Mouse (Mus musculus) stomach, embryonic 15.5 days (tissue): ENCODE data around the gene D7Ertd443e. TPM values are rescaled to one million over a fixed set of nuclear protein-coding genes. Genes with fewer than 3 reads are reported as not detected.

Experiments used
- ATAC-seq: fragments of 200-750 bp; cut with Nextera tagmentation; 2 replicates; pipeline ENCODE4 v1.8.0; 2017; ENCODE audit warnings: low read depth, moderate number of reproducible peaks, moderate TSS enrichment; ENCODE audit not compliant: insufficient read depth, low FRiP score
- H3K27ac ChIP-seq: fragments of 300-500 bp; sonication (generic); 2 replicates; pipeline ENCODE4 v1.5.1; 2015; ENCODE audit warnings: mild to moderate bottlenecking, inconsistent platforms
- H3K27me3 ChIP-seq: fragments of 300-500 bp; sonication (generic); replicated peaks from 2 replicates; pipeline ENCODE4 v1.6.1; 2015; ENCODE audit warnings: inconsistent platforms
- H3K36me3 ChIP-seq: fragments of 300-500 bp; sonication (generic); 2 replicates; pipeline ENCODE4 v1.6.1; 2015; ENCODE audit warnings: inconsistent platforms
- H3K4me1 ChIP-seq: fragments of 300-500 bp; sonication (generic); 2 replicates; pipeline ENCODE4 v1.6.1; 2015; ENCODE audit warnings: inconsistent platforms
- H3K4me2 ChIP-seq: fragments of 300-500 bp; sonication (generic); 2 replicates; pipeline ENCODE4 v1.6.1; 2015; ENCODE audit warnings: mild to moderate bottlenecking, inconsistent platforms
- H3K4me3 ChIP-seq: fragments of 300-500 bp; sonication (generic); replicated peaks from 2 replicates; pipeline ENCODE4 v1.5.1; 2015; ENCODE audit warnings: inconsistent platforms
- H3K9ac ChIP-seq: fragments of 300-500 bp; sonication (generic); 2 replicates; pipeline ENCODE4 v1.6.1; 2015; ENCODE audit warnings: inconsistent platforms
- H3K9me3 ChIP-seq: fragments of 300-500 bp; sonication (generic); 2 replicates; pipeline ENCODE4 v1.6.1; 2016; ENCODE audit warnings: inconsistent platforms
- WGBS: fragments of 180-500 bp; shearing (Covaris S2); methylation state at CpG from one replicate; pipeline ENCODE4 v1.1.7; 2015; 5-methylcytosine and 5-hydroxymethylcytosine counted together
- polyA plus RNA-seq: library from polyadenylated mRNA; unstranded; fragments of >200 nt; fragmentation: Nextera tagmentation; extraction: Ambion mirVana; gene quantifications from 2 replicates; pipeline ENCODE4 v1.2.1, GENCODE M21; 2015

Gene D7Ertd443e
- polyA plus RNA-seq, result 0.06 TPM in 1 of 2 replicates, not detected in the other

GRCm38 (mm10) chr7:134385561-134385960 lies at the start of gene D7Ertd443e:
D7Ertd443e (minus strand) TSS chr7:134385661.
- no peaks in the 10 kb centered on the region for H3K36me3 ChIP-seq

GRCm38 (mm10) chr7:134431681-134432080 lies 46.2 kb upstream of the D7Ertd443e start:
- Histone ChIP-seq H3K9ac (no peak overlapping the region), H3K9me3 (no peaks in the 10 kb centered on the region), H3K4me3 (no peak overlapping the region), H3K4me2 (no peak overlapping the region), H3K36me3 (no peaks in the 10 kb centered on the region), H3K4me1 (no peaks in the 10 kb centered on the region), H3K27ac (no peak overlapping the region), H3K27me3 (no peaks in the 10 kb centered on the region)
- no peak for ATAC-seq
- WGBS, result 81% methylated on average over 3 of the region's 3 CpGs

More at GRCm38 (mm10) chr7:134385561-134385960, at the start of gene D7Ertd443e:
- H3K4me3 ChIP-seq, result no peak within 1 kb of the TSS
- no peak within 1 kb of the TSS for H3K9ac ChIP-seq
- H3K4me1 ChIP-seq, result 0 out of 2 replicates have a peak, but pooled peaks cover 4% of the 10 kb centered on the region
- 93% methylated on average over 5 of the region's 5 CpGs for WGBS
- no peak within 1 kb of the TSS for H3K4me2 ChIP-seq
- no peak for ATAC-seq
- no peaks in the 10 kb centered on the region for H3K27me3 ChIP-seq
- no peak within 1 kb of the TSS for H3K27ac ChIP-seq
- H3K9me3 ChIP-seq, result no peaks in the 10 kb centered on the region

- Histone ChIP-seq H3K4me1 (no peaks in the 10 kb centered on the region), H3K9ac (no peak overlapping the region), H3K36me3 (no peaks in the 10 kb centered on the region), H3K27me3 (no peaks in the 10 kb centered on the region), H3K4me2 (no peak overlapping the region), H3K9me3 (no peaks in the 10 kb centered on the region), H3K4me3 (no peak overlapping the region), H3K27ac (no peak overlapping the region)
- WGBS, result 80% methylated on average over 2 of the region's 2 CpGs
- ATAC-seq, result no peak
These were observed 43.2 kb upstream of the D7Ertd443e start for GRCm38 (mm10) chr7:134428676-134429075.

GRCm38 (mm10) chr7:134415014-134415413 lies 29.6 kb upstream of the D7Ertd443e start:
- 88% methylated on average over 9 of the region's 9 CpGs for WGBS
- Histone ChIP-seq H3K9me3 (no peaks in the 10 kb centered on the region), H3K4me3 (no peak overlapping the region), H3K36me3 (no peaks in the 10 kb centered on the region), H3K27ac (no peak overlapping the region), H3K4me2 (no peak overlapping the region), H3K4me1 (no peaks in the 10 kb centered on the region), H3K9ac (no peak overlapping the region), H3K27me3 (no peaks in the 10 kb centered on the region)
- ATAC-seq, result no peak

GRCm38 (mm10) chr7:134414005-134414690 lies 28.7 kb upstream of the D7Ertd443e start:
- Histone ChIP-seq H3K27ac (no peak overlapping the region), H3K4me2 (no peak overlapping the region), H3K36me3 (no peaks in the 10 kb centered on the region), H3K9me3 (no peaks in the 10 kb centered on the region), H3K4me1 (no peaks in the 10 kb centered on the region), H3K27me3 (no peaks in the 10 kb centered on the region), H3K9ac (no peak overlapping the region), H3K4me3 (no peak overlapping the region)
- 25% methylated on average over 14 of the region's 14 CpGs for WGBS
- ATAC-seq, result no peak

GRCm38 (mm10) chr7:134408641-134409040 lies 23.2 kb upstream of the D7Ertd443e start:
- H3K27me3 ChIP-seq, result no peaks in the 10 kb centered on the region
- H3K36me3 ChIP-seq, result no peaks in the 10 kb centered on the region
- H3K27ac ChIP-seq, result no peak overlapping the region
- no peaks in the 10 kb centered on the region for H3K4me1 ChIP-seq
- 82% methylated on average over 13 of the region's 13 CpGs for WGBS
- no peak overlapping the region for H3K4me2 ChIP-seq
- no peak overlapping the region for H3K9ac ChIP-seq
- H3K9me3 ChIP-seq, result no peaks in the 10 kb centered on the region
- ATAC-seq, result no peak
- H3K4me3 ChIP-seq, result no peak overlapping the region

- Histone ChIP-seq H3K9ac (no peak overlapping the region), H3K4me1 (no peaks in the 10 kb centered on the region), H3K36me3 (no peaks in the 10 kb centered on the region), H3K27ac (no peak overlapping the region), H3K9me3 (no peaks in the 10 kb centered on the region), H3K4me3 (no peak overlapping the region), H3K4me2 (no peak overlapping the region), H3K27me3 (no peaks in the 10 kb centered on the region)
- 84% methylated on average over 2 of the region's 2 CpGs for WGBS
- no peak for ATAC-seq
These were observed 15.3 kb upstream of the D7Ertd443e start for GRCm38 (mm10) chr7:134400746-134401145.

GRCm38 (mm10) chr7:134396769-134397168 lies 11.3 kb upstream of the D7Ertd443e start:
- ATAC-seq, result no peak
- 83% methylated on average over 8 of the region's 8 CpGs for WGBS
- no peak overlapping the region for H3K4me3 ChIP-seq
- H3K27ac ChIP-seq, result no peak overlapping the region
- no peak overlapping the region for H3K4me2 ChIP-seq
- H3K4me1 ChIP-seq, result no peaks in the 10 kb centered on the region
- H3K9ac ChIP-seq, result no peak overlapping the region
- H3K36me3 ChIP-seq, result no peaks in the 10 kb centered on the region
- H3K9me3 ChIP-seq, result no peaks in the 10 kb centered on the region
- no peaks in the 10 kb centered on the region for H3K27me3 ChIP-seq

- no peaks in the 10 kb centered on the region for H3K36me3 ChIP-seq
- H3K9me3 ChIP-seq, result no peaks in the 10 kb centered on the region
- H3K4me3 ChIP-seq, result no peak overlapping the region
- no peak overlapping the region for H3K27ac ChIP-seq
- no peak overlapping the region for H3K4me2 ChIP-seq
- no peak overlapping the region for H3K9ac ChIP-seq
- no peak for ATAC-seq
- 74% methylated on average over 3 of the region's 3 CpGs for WGBS
- H3K4me1 ChIP-seq, result 0 out of 2 replicates have a peak, but pooled peaks cover 4% of the 10 kb centered on the region
- H3K27me3 ChIP-seq, result no peaks in the 10 kb centered on the region
These were observed 2.7 kb downstream of the D7Ertd443e start for GRCm38 (mm10) chr7:134382791-134383190.

- ATAC-seq, result no peak; the same call in 1 of the 2 replicates
- H3K4me2 ChIP-seq, result no peak overlapping the region
- H3K9ac ChIP-seq, result no peak overlapping the region
- no peaks in the 10 kb centered on the region for H3K36me3 ChIP-seq
- H3K27me3 ChIP-seq, result no peaks in the 10 kb centered on the region
- 0 out of 2 replicates have a peak overlapping the region, but pooled peaks have one; percentile 0 for H3K27ac ChIP-seq
- 0 out of 2 replicates have a peak, but pooled peaks cover 4% of the 10 kb centered on the region for H3K4me1 ChIP-seq
- H3K9me3 ChIP-seq, result no peaks in the 10 kb centered on the region
- 35% methylated on average over 4 of the region's 4 CpGs for WGBS
- H3K4me3 ChIP-seq, result no peak overlapping the region
These were observed 4.0 kb downstream of the D7Ertd443e start for GRCm38 (mm10) chr7:134381407-134381861.

- 54% methylated on average over 4 of the region's 4 CpGs for WGBS
- Histone ChIP-seq H3K4me1 (0 out of 2 replicates have a peak, but pooled peaks cover 4% of the 10 kb centered on the region), H3K27ac (no peak overlapping the region), H3K9ac (no peak overlapping the region), H3K4me2 (no peak overlapping the region), H3K9me3 (no peaks in the 10 kb centered on the region), H3K27me3 (no peaks in the 10 kb centered on the region), H3K4me3 (no peak overlapping the region), H3K36me3 (no peaks in the 10 kb centered on the region)
- no peak for ATAC-seq
These were observed 7.2 kb downstream of the D7Ertd443e start for GRCm38 (mm10) chr7:134378273-134378672.

GRCm38 (mm10) chr7:134376786-134377185 lies 8.7 kb downstream of the D7Ertd443e start:
- Histone ChIP-seq H3K27ac (no peak overlapping the region), H3K9ac (no peak overlapping the region), H3K4me1 (0 out of 2 replicates have a peak, but pooled peaks cover 4% of the 10 kb centered on the region), H3K36me3 (no peaks in the 10 kb centered on the region), H3K9me3 (no peaks in the 10 kb centered on the region), H3K27me3 (no peaks in the 10 kb centered on the region), H3K4me2 (no peak overlapping the region), H3K4me3 (no peak overlapping the region)
- ATAC-seq, result no peak
- 70% methylated on average over 7 of the region's 7 CpGs for WGBS
